Mouse (Mus musculus): Measurements from ENCODE around the gene Slc26a9.

Slc26a9 gene

DNA sequence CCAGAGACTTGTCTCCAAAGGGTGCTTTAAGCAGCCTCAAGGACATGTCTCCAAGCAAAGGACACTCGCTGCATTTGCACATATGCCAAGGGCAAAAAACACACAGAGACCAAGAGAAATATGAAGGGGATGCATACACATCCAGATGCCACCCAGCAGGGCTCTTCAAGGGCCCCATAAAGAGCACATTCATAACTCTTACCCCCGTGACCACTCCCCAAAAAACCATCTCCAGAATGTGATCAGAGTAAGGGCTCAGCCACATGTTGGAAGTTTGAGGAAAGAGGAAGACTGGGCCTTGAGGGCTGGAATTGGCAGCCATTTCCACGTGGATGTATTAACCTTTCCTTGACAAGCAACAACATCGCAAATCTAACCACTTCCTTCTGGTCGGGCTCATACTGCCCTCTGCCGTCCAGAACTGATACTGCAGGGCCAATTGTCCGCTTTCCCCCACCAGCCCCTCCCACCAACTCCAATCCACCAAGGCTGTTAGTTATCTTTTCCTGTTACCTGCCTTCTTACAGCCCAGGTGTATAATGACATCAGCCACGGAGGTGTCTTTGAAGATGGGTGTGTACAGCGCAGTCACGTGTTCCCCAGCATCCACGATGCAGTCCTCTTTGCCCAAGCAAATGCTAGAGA is 21.7 kb downstream of the Slc26a9 start:
- TF ChIP-seq POU5F1 (IDR thresholded peaks at IDR 0.05; ENCODE audit: borderline replicate concordance, low read length) (no peak), CTCF (conservative IDR thresholded peaks at IDR 0.05; ENCODE audit: low read length) (peak; percentile 92)

DNA sequence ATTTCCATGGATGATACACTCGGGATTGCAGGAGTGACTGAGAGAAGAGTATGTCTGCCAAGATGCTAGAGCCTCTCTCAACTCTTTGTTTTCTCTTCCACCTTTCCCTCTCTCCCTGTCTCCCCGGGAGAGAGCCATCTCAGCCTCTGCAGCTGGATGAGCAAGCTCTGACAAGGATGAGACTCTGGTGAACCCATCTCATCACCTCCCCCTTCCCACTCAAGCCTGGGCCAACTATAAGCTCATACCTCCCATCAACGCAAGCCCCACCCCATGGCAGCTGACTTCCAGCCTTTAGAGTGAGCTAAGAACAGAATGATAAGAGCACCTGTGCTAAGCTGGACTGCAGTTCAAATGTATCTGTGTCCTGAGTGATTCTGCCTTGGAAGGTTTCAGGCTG is 25.5 kb downstream of the Slc26a9 start:
- H3K9me3 ChIP-seq (ENCODE audit: low read length): no peaks in the 10 kb centered on the region
- no peak overlapping the region for H3K4me3 ChIP-seq (replicated peaks; ENCODE audit: low read length)
- H3K27me3 ChIP-seq (ENCODE audit: insufficient read depth, low read length): peaks cover 16% of the 10 kb centered on the region
- TF ChIP-seq NANOG (IDR thresholded peaks at IDR 0.05; ENCODE audit: borderline replicate concordance, low read length) (no peak), POU5F1 (IDR thresholded peaks at IDR 0.05; ENCODE audit: borderline replicate concordance, low read length) (no peak), CTCF (conservative IDR thresholded peaks at IDR 0.05; ENCODE audit: low read length) (no peak)
- peaks cover 10% of the 10 kb centered on the region for H3K4me1 ChIP-seq (replicated peaks; ENCODE audit: low read depth, low read length)
- H3K36me3 ChIP-seq (ENCODE audit: insufficient read depth, low read length): no peaks in the 10 kb centered on the region

More for the DNA sequence above, 21.7 kb downstream of the Slc26a9 start:
- Histone ChIP-seq H3K27me3 (ENCODE audit: insufficient read depth, low read length) (peaks cover 22% of the 10 kb centered on the region), H3K4me1 (replicated peaks; ENCODE audit: low read depth, low read length) (peaks cover 10% of the 10 kb centered on the region), H3K9me3 (ENCODE audit: low read length) (peaks cover 1% of the 10 kb centered on the region; the same call in 1 of the 2 replicates), H3K36me3 (ENCODE audit: insufficient read depth, low read length) (no peaks in the 10 kb centered on the region), H3K4me3 (replicated peaks; ENCODE audit: low read length) (no peak overlapping the region)

DNA sequence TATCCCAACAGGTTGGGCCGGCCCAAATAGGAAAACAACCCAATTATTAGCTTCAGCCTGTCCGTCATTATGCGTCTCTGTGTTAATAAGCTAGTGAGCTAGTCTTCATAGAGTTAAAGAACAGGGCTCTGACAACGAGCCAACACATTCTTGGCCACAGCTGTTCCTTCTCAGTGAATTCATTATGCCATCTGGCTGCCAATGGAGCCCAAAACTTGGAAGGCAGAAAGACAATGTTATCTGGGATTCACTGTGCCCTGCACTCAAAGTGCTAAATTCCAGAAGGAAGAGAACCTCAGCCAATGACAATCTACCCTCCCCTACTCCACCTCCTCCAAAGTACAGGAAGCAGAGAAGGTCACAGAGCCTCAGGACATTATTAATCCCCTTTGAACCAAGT is 26.8 kb downstream of the Slc26a9 start:
- no peak for TF ChIP-seq CTCF (conservative IDR thresholded peaks at IDR 0.05; ENCODE audit: low read length)
- TF ChIP-seq POU5F1 (IDR thresholded peaks at IDR 0.05; ENCODE audit: borderline replicate concordance, low read length): no peak
- no peak for TF ChIP-seq NANOG (IDR thresholded peaks at IDR 0.05; ENCODE audit: borderline replicate concordance, low read length)
- Histone ChIP-seq H3K27me3 (ENCODE audit: insufficient read depth, low read length) (peaks cover 12% of the 10 kb centered on the region; the same call in 1 of the 2 replicates), H3K9me3 (ENCODE audit: low read length) (no peaks in the 10 kb centered on the region), H3K4me1 (replicated peaks; ENCODE audit: low read depth, low read length) (0 out of 2 replicates have a peak, but pooled peaks cover 2% of the 10 kb centered on the region), H3K4me3 (replicated peaks; ENCODE audit: low read length) (no peak overlapping the region), H3K36me3 (ENCODE audit: insufficient read depth, low read length) (no peaks in the 10 kb centered on the region)

DNA sequence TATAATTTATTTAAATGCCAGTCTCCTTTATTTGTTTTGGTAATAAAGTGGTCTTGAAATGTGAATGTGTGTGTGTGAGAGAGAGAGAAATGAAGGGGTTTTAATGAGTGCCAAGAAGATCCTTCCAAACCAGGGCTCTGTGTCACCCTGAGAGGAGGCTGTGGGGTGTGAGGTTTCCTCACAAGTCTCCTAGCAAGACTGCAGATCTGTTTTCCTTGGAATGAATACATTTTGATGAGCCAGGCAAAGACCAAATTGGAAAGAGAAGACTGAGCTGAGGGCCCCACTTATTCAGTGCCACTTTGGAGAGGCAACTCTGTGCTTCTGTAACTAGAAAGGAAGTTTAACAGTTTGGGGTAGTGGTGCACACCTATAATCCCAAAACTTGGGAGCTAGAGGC is 27.6 kb downstream of the Slc26a9 start:
- no peaks in the 10 kb centered on the region for H3K9me3 ChIP-seq (ENCODE audit: low read length)
- H3K36me3 ChIP-seq (ENCODE audit: insufficient read depth, low read length): no peaks in the 10 kb centered on the region
- peaks cover 12% of the 10 kb centered on the region; the same call in 1 of the 2 replicates for H3K27me3 ChIP-seq (ENCODE audit: insufficient read depth, low read length)
- no peak overlapping the region for H3K4me3 ChIP-seq (replicated peaks; ENCODE audit: low read length)
- TF ChIP-seq CTCF (conservative IDR thresholded peaks at IDR 0.05; ENCODE audit: low read length): no peak
- no peak for TF ChIP-seq NANOG (IDR thresholded peaks at IDR 0.05; ENCODE audit: borderline replicate concordance, low read length)
- TF ChIP-seq POU5F1 (IDR thresholded peaks at IDR 0.05; ENCODE audit: borderline replicate concordance, low read length): no peak
- no peaks in the 10 kb centered on the region for H3K4me1 ChIP-seq (replicated peaks; ENCODE audit: low read depth, low read length)

DNA sequence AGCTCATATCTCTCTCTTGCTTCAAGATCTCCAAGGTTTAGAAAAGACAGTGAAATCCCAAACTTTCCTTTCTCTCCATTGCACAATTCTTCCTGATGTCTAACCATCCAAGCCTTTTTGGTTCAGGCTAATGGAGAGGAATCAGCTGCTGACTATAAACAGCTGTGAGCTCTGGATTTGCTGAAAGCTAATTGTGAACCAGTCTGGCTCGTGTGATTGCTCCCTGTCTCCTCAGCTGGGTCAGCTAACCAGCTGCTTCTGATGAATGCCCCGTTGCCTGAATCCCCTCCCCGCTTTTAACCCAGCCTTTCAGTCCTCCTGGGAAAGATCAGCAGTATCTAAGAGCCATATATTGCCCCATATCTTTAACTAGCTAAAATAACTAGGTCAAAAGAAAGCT is 50.8 kb downstream of the Slc26a9 start:
- Histone ChIP-seq H3K27me3 (ENCODE audit: insufficient read depth, low read length) (0 out of 2 replicates have a peak, but pooled peaks cover 7% of the 10 kb centered on the region), H3K36me3 (ENCODE audit: insufficient read depth, low read length) (no peaks in the 10 kb centered on the region), H3K9me3 (ENCODE audit: low read length) (no peaks in the 10 kb centered on the region), H3K4me3 (replicated peaks; ENCODE audit: low read length) (no peak overlapping the region), H3K4me1 (replicated peaks; ENCODE audit: low read depth, low read length) (peaks cover 20% of the 10 kb centered on the region)
- no peak for TF ChIP-seq CTCF (conservative IDR thresholded peaks at IDR 0.05; ENCODE audit: low read length)
- no peak for TF ChIP-seq NANOG (IDR thresholded peaks at IDR 0.05; ENCODE audit: borderline replicate concordance, low read length)
- no peak for TF ChIP-seq POU5F1 (IDR thresholded peaks at IDR 0.05; ENCODE audit: borderline replicate concordance, low read length)

DNA sequence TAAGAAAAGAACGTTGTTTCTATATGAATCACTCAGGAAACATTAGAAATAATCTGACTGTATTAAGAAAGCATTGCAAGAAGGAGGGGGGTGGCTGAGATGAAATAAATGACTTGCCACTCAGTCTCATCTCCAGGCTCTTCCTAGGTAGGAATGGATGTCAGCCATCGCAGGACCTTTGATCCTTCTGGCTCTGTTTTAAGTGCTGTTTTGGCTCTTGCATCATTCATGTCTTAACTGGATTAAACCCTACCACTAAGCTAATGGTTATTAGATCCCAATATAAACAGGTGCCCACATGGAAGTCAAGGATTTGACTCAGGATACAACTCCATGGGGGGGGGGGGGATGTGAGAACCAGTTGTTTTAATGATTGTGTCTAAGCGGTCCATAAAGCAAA is 51.3 kb downstream of the Slc26a9 start:
- TF ChIP-seq CTCF (conservative IDR thresholded peaks at IDR 0.05; ENCODE audit: low read length): no peak
- TF ChIP-seq POU5F1 (IDR thresholded peaks at IDR 0.05; ENCODE audit: borderline replicate concordance, low read length): no peak
- TF ChIP-seq NANOG (IDR thresholded peaks at IDR 0.05; ENCODE audit: borderline replicate concordance, low read length): no peak
- Histone ChIP-seq H3K36me3 (ENCODE audit: insufficient read depth, low read length) (no peaks in the 10 kb centered on the region), H3K4me1 (replicated peaks; ENCODE audit: low read depth, low read length) (peaks cover 26% of the 10 kb centered on the region), H3K9me3 (ENCODE audit: low read length) (no peaks in the 10 kb centered on the region), H3K4me3 (replicated peaks; ENCODE audit: low read length) (no peak overlapping the region), H3K27me3 (ENCODE audit: insufficient read depth, low read length) (0 out of 2 replicates have a peak, but pooled peaks cover 7% of the 10 kb centered on the region)

DNA sequence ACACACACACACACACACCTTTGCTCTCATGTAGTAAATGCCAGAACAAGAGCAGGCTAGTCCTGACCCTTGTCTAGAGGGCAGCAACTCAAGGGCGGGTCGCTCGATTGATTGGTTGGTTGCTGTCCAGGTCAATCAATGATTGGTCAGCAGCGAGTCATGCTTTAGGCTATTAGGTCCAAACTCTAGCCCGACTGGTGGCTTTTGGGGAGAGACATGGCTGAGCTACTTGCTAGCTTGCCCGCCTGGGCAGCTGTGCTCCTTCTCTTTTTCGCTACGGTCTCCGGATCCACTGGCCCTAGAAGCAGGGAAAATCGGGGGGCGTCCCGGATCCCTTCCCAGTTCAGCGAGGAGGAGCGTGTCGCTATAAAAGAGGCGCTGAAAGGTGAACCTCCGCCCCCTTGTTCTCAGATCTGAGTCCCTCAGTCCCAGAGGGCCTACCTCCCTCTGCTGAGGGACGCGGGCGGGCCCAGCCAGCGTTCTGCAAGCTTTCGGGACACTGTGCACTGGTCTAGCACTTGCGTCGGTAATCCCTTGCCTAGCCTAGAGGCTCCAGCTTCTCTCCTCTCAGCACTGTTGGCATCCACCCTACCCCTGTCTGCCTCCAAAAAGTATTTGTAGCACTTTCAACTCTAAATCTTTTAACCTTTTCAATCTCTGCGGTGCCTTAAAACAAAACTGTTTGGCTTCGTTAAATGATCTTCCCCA is 53.5 kb downstream of the Slc26a9 start, which contains the start of gene Pm20d1:
Gene Pm20d1 (plus strand): TSS at position 180 of the 708 bp plus-strand sequence.
- Histone ChIP-seq H3K36me3 (ENCODE audit: insufficient read depth, low read length) (peaks cover 3% of the 10 kb centered on the region; the same call in 1 of the 2 replicates), H3K9me3 (ENCODE audit: low read length) (no peaks in the 10 kb centered on the region), H3K4me1 (replicated peaks; ENCODE audit: low read depth, low read length) (peaks cover 27% of the 10 kb centered on the region), H3K27me3 (ENCODE audit: insufficient read depth, low read length) (0 out of 2 replicates have a peak, but pooled peaks cover 7% of the 10 kb centered on the region), H3K4me3 (replicated peaks; ENCODE audit: low read length) (peak within 1 kb of the TSS; percentile 77)
- no peak for TF ChIP-seq CTCF (conservative IDR thresholded peaks at IDR 0.05; ENCODE audit: low read length)
- TF ChIP-seq NANOG (IDR thresholded peaks at IDR 0.05; ENCODE audit: borderline replicate concordance, low read length): no peak
- TF ChIP-seq POU5F1 (IDR thresholded peaks at IDR 0.05; ENCODE audit: borderline replicate concordance, low read length): no peak

DNA sequence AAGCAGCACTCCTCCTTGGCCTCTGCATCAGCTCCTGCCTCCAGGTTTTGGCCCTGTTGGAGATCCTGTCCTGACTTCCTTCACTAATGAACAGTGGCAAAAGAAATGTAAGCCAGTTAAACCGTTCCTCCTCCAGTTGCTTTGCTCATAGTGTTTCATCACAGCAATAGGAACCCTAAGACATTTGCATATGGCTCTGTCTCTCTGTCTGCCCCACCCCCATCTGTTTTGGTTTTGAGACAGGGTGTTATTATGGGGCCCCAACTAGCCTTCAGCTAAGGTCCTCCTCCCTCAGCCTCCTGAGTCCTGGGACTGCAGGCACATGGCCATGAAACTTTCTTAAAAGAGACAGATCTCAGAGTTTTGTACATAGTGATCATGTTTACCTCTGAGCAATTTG is 56.2 kb downstream of the Slc26a9 start:
- TF ChIP-seq CTCF (conservative IDR thresholded peaks at IDR 0.05; ENCODE audit: low read length) (no peak), NANOG (IDR thresholded peaks at IDR 0.05; ENCODE audit: borderline replicate concordance, low read length) (no peak), POU5F1 (IDR thresholded peaks at IDR 0.05; ENCODE audit: borderline replicate concordance, low read length) (no peak)
- Histone ChIP-seq H3K9me3 (ENCODE audit: low read length) (no peaks in the 10 kb centered on the region), H3K36me3 (ENCODE audit: insufficient read depth, low read length) (peaks cover 25% of the 10 kb centered on the region), H3K4me3 (replicated peaks; ENCODE audit: low read length) (no peak overlapping the region), H3K4me1 (replicated peaks; ENCODE audit: low read depth, low read length) (peaks cover 27% of the 10 kb centered on the region), H3K27me3 (ENCODE audit: insufficient read depth, low read length) (peaks cover 9% of the 10 kb centered on the region; the same call in 1 of the 2 replicates)

All from E14TG2a.4 (cell line).